25 mouse cellular contexts compared by ENCODE assay signal in genomic region chr16:77863246-77863645, GRCm38 (mm10).
A peak's percentile ranks its signal among the peaks of the same experiment; 100 is the strongest.
DNase-seq lines count a peak whose midpoint lies in the region; ATAC-seq and TF ChIP-seq lines count a peak whose summit lies in the region.
"Had no signal": no experiment of that assay in that cellular context is flagged by ENCODE, and none has a peak within 500 bp of the region (broad histone marks: within the 10 kb centered on the region; RNA-seq: fewer than 3 reads in every experiment).

No protein-coding gene starts in this region.

- WGBS in midbrain, postnatal 0 days = 71% methylated on average over 5 of the region's 5 CpGs
- 96% methylated on average over 5 of the region's 5 CpGs for WGBS in midbrain, embryonic 10.5 days

- H3K27me3 ChIP-seq in midbrain, postnatal 0 days (ENCODE audit: insufficient read depth, low read length) = no peaks in the 10 kb centered on the region
- H3K27me3 ChIP-seq in midbrain, embryonic 10.5 days (ENCODE audit: low read depth, poor library complexity, severe bottlenecking) = no peaks in the 10 kb centered on the region
- H3K27me3 ChIP-seq: embryonic facial prominence, embryonic 12.5 days; embryonic facial prominence, embryonic 15.5 days; heart, embryonic 12.5 days; heart, embryonic 15.5 days; intestine, embryonic 15.5 days had no signal

- no peaks in the 10 kb centered on the region for H3K9me3 ChIP-seq in midbrain, postnatal 0 days (ENCODE audit: low read length)
- no peaks in the 10 kb centered on the region for H3K9me3 ChIP-seq in midbrain, embryonic 10.5 days (replicated peaks)
- H3K9me3 ChIP-seq: embryonic facial prominence, embryonic 12.5 days; embryonic facial prominence, embryonic 15.5 days; heart, embryonic 12.5 days; heart, embryonic 15.5 days; intestine, embryonic 15.5 days had no signal

- no peak overlapping the region for H3K4me3 ChIP-seq in midbrain, postnatal 0 days (ENCODE audit: low read depth, low read length)
- no peak overlapping the region for H3K4me3 ChIP-seq in midbrain, embryonic 10.5 days
- H3K4me3 ChIP-seq: embryonic facial prominence, embryonic 12.5 days; embryonic facial prominence, embryonic 15.5 days; heart, embryonic 12.5 days; heart, embryonic 15.5 days; intestine, embryonic 15.5 days had no signal

- H3K36me3 ChIP-seq in midbrain, postnatal 0 days (ENCODE audit: insufficient read depth, low read length) = no peaks in the 10 kb centered on the region
- H3K36me3 ChIP-seq in midbrain, embryonic 10.5 days = no peaks in the 10 kb centered on the region
- H3K36me3 ChIP-seq: embryonic facial prominence, embryonic 12.5 days; embryonic facial prominence, embryonic 15.5 days; heart, embryonic 12.5 days; heart, embryonic 15.5 days; intestine, embryonic 15.5 days had no signal

- TF ChIP-seq CTCF in midbrain, postnatal 0 days (IDR thresholded peaks at IDR 0.05) = no peak

- no peaks in the 10 kb centered on the region for H3K4me1 ChIP-seq in midbrain, postnatal 0 days (ENCODE audit: insufficient read depth, low read length)
- no peaks in the 10 kb centered on the region for H3K4me1 ChIP-seq in midbrain, embryonic 10.5 days
- H3K4me1 ChIP-seq: embryonic facial prominence, embryonic 12.5 days; embryonic facial prominence, embryonic 15.5 days; heart, embryonic 12.5 days; heart, embryonic 15.5 days; intestine, embryonic 15.5 days had no signal

- no peak overlapping the region for H3K27ac ChIP-seq in midbrain, postnatal 0 days (ENCODE audit: low read depth, low read length)
- no peak overlapping the region for H3K27ac ChIP-seq in midbrain, embryonic 10.5 days (replicated peaks)
- H3K27ac ChIP-seq: embryonic facial prominence, embryonic 12.5 days; embryonic facial prominence, embryonic 15.5 days; heart, embryonic 15.5 days; hindbrain, embryonic 14.5 days; intestine, embryonic 15.5 days had no signal

- no peak for ATAC-seq in midbrain, postnatal 0 days (ENCODE audit: low FRiP score)
- ATAC-seq: forebrain, embryonic 14.5 days; intestine, embryonic 15.5 days; Patski had no signal

- H3K9ac ChIP-seq in midbrain, postnatal 0 days (replicated peaks; ENCODE audit: low read length, poor library complexity, severe bottlenecking) = no peak overlapping the region
- H3K9ac ChIP-seq: embryonic facial prominence, embryonic 12.5 days; embryonic facial prominence, embryonic 15.5 days; heart, embryonic 12.5 days; heart, embryonic 15.5 days; hindbrain, embryonic 14.5 days; intestine, embryonic 15.5 days had no signal

- peak; percentile 22 to 44 for DNase-seq in cerebellum, postnatal 10 days
- no peak for DNase-seq in cerebellum, adult 11-12 months
- peak; percentile 26 for DNase-seq in midbrain, postnatal 0 days (ENCODE audit: low spot score)
- DNase-seq in midbrain, embryonic 10.5 days (ENCODE audit: low spot score) = no peak
- DNase-seq in brain, adult 2 months (ENCODE audit: low read depth, low spot score) = peak; percentile 7
- no peak for DNase-seq in heart, postnatal 4 days
- DNase-seq in ovary, postnatal 36 days (ENCODE audit: low spot score) = no peak
- DNase-seq: adrenal gland, adult 2 months; adrenal gland, postnatal 14 days; B cell, adult 2 months; cerebellum, adult 11 months; cerebellum, adult 8-10 months; gastrocnemius, postnatal 25 days; heart, adult 18-20 months; heart, postnatal 10 days; heart, postnatal 36 days; kidney, adult 11 months had no signal

- no peak overlapping the region for H3K4me2 ChIP-seq in midbrain, postnatal 0 days (ENCODE audit: low read depth, low read length, poor library complexity, severe bottlenecking)
- H3K4me2 ChIP-seq: embryonic facial prominence, embryonic 12.5 days; embryonic facial prominence, embryonic 15.5 days; heart, embryonic 12.5 days; heart, embryonic 15.5 days; hindbrain, embryonic 14.5 days; intestine, embryonic 15.5 days had no signal

Comparison
In these comparisons a context has a peak if more than half of its experiments do, and no peak if none do; other contexts are left out.
1. DNase-seq: peak in cerebellum, postnatal 10 days (2 of 2), midbrain, postnatal 0 days (single experiment) and brain, adult 2 months (single experiment); none in cerebellum, adult 11-12 months (single experiment), midbrain, embryonic 10.5 days (single experiment), heart, postnatal 4 days (single experiment) and ovary, postnatal 36 days (single experiment).